Mouse (Mus musculus) urinary bladder, adult 2 months (tissue): ENCODE data around the gene Mylk4. TPM values are rescaled to one million over a fixed set of nuclear protein-coding genes. Genes with fewer than 3 reads are reported as not detected.

ENCODE experiments used
- DNase-seq: peaks from one replicate; pipeline ENCODE4 v3.0.0; 2022; ENCODE audit warnings: low spot score
- polyA plus RNA-seq: library from polyadenylated mRNA; depleted of rRNA; stranded (reverse); fragments of >200 nt; gene quantifications from 2 replicates; pipeline ENCODE4 v1.2.3, GENCODE M21; 2012; rRNA removed

Gene Mylk4
- polyA plus RNA-seq, result 0.01 and 0.04 TPM in 2 replicates

DNA sequence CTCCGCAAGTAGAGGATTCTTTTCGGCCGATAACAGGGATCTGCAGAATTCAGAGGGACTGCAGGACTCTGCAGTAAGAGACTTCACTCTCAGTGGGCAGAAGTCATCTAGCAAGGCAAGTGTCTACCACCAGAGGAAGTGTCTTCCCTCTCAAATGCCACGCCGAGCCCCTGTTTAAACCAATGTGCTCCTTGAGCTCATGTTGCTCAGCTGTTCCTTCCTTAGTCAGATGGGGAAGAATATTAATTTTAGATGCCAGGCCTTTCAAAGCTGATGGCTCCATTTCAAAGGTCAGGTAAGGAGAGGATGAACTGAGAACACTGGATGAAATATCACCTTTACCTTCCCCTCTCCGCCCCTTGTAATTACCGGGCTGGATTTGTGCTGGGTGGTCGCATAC lies at the start of gene Mylk4:
Gene Mylk4 (minus strand): TSS at position 139 of the 400 bp plus-strand sequence.
- no peak for DNase-seq

DNA sequence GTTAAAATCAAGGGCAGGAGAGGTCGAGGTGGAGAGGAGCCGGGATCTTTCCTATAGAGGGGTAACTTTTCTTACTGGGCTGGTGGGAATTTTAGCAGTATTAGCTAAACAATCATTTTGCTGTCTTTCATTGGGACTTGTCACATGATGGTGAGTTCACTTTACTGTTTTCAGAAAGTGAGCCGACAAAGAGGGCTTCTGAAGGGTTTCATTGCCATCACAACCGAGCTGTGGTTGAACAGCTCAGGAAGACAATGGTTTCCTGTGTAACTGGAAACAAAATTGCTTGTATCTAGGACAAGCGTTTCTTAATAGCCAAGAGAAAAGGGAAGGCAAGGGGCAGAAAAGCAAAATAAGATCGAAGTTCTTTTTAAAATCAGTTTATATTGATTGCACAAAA lies 49.5 kb upstream of the Mylk4 start:
- DNase-seq, result no peak

DNA sequence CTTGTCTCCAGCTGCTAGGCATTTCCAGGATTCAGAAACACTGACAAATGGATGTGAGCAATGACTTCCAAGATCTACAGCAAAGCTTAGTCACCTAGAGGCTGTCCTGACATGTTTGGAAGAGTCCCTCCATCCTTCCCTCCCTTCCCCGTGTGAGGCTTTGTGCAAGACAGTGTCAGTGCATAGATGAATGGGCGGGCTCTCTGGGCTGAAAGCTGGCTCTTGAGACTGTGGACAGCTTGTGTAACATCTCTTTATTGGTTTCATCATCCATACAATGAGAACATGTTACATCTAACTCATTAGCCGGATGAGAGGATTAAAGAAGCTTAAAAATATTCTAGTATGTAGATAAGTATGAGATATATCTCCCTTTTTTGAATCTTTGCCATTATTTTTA lies 49.0 kb upstream of the Mylk4 start:
- no peak for DNase-seq

DNA sequence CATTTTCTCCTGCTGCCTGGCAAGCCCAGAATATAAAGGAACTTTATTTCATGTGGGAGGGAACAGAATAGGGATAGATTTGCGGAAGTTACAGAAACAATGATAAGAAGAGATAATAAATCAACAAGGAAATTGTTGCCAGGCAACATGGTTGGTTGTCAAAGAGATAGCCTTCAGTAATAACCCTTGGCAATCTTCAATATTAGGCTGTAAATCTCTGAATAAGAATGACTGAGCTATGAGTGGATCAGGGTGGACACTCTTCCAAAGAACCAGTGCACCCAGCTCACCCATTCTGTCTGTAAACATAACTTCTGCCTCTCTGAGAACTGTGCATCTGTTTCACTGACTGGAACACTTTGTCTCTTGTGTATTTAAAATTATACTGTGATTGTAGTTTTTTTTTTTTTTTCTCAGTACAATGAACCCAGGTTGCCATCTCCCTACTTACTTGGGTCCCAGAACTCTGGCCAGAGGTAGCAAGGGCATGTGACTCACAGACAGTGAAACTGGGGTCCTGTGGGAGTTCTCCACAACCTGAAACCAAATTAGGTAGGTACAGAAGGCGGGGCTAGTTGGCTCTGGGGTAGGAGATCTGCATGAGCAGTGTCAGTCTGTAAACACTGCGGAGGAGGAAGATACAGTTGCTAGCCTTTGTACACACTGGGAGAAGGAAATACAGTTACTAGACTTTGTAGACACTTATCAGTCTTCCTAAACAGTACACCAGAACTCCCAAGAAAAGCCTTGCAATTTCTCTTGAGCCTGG lies 47.9 kb upstream of the Mylk4 start:
- no peak for DNase-seq

DNA sequence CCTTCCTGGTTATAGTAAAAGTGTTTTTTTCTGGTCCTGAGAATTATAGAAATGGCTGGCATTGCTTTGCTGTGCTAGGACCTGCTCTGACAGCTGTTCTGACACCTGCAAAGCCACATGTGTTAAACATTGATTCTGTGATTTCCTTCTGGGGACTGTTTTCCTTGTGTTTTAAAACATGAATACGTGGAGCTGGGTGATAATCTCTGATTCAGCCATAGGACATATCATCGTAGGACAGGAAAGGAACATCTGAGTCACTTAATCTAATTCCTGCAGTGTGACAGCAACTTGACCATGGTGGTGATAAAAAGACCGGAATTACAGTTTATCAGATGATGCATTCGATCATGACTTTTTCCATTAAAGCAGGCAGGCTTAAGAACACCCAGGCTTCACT lies 45.1 kb upstream of the Mylk4 start:
- DNase-seq, result no peak

DNA sequence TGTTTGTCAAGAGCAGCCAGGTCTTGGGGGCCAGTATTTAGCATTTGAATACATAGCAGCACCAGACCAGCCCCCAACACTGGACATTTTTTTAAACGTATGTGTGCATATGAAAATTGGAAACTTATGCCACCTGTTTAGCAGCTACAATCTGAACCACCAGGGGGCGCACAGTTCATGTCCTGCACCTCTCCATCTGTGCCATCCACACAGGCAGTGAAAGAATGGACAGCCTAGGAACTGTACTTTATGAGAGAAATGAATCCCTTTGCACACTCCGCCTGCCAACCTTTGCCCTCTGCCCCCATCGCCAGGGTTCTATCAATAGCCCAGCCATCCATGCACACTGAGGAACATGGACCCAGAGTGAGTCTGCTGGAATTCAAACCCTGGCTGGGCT lies 44.2 kb upstream of the Mylk4 start:
- DNase-seq, result no peak

DNA sequence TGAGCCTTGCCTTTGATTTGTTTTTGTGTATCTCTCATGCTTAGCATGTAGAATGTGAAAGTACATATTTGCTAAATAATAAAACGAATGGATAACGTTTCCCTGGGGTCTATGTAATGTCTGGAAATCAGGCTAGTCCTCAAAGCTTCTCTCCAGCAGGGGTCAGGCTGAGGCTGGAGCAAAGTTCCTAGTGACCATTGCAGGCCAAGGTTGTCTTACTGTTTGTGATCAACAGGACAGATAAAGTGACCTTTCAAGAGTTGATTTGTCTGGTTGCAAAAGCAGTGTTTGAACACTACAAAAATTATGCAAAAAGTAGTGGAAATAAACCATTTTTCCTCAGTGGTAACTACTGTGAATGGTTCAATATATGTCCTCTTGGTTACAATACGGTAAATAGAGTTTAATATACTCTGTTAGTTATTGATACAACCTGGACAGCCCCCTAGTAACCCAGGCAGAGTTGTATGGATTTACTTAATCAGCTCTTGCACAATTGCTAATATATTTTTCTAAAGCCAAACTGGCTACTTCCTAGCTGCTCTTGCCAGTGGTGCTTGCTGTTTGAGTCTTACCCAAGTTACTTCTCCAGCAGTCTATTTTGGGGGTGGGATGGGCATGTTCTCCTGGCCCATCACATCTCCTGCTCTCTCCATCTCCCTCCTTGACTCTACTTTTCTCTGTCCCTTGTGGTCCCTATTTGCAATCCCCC lies 43.5 kb upstream of the Mylk4 start:
- DNase-seq, result no peak

DNA sequence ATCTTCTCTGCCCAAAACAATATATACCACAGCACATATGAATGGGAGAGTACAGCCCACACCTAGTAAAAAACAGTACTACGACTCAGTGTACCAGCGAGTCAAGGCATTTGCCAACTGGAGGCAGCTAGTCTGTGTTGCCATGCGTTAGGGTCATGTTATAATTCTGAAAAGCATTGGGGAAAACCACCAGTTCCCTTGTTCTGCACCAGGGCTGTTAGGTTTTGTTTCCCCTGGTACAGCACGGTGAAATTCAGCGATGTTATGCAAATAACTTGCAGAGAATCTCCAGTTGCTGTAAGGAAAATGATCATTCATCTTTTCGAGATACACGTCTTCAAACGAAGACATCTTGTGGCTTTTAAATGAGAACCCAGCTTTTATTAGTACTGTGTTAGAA lies 41.8 kb upstream of the Mylk4 start:
- no peak for DNase-seq

DNA sequence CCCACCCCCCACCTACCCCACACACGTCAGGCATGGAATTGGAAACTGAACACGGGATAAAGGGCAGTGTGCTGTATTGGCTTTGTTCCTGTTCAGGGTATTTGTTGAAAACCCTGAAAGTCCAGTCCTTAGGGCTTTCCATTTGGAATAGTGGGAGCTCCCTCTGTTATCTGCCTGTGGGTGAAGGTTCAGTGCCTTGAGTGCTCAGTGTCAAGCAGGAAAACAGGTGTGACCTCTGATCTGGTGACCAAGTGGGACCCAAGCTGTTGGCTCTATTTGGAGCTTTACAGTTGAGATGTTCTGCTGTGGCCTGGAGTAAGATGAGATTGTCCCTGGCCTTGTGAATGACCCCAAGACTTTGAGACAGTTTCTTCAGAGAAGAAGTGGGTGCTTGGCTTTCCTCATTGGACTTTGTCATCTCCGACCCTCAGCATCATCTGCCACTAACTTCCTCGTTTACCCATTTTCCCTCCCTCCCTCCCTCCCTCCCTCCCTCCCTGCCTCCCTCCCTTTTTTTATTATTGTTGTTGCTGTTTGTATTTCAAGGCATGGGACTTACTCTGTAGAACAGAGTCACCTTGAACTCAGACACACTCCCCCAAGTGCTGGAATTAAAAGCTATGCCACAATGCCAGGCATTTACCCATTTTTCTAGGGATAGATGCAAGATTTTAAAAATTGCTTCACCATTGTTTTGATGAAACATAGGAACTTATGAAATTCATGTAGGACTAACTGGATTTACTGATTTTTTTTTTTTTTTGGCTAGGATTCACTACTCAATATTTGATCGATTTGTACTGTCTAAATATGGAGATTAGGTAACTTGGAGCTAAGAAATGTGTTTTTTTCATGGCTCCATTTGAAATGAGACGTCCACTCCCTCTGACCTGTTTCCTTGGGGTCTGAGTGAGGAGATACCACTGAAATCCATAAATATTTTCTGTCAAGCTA lies 40.9 kb upstream of the Mylk4 start:
- DNase-seq, result no peak

DNA sequence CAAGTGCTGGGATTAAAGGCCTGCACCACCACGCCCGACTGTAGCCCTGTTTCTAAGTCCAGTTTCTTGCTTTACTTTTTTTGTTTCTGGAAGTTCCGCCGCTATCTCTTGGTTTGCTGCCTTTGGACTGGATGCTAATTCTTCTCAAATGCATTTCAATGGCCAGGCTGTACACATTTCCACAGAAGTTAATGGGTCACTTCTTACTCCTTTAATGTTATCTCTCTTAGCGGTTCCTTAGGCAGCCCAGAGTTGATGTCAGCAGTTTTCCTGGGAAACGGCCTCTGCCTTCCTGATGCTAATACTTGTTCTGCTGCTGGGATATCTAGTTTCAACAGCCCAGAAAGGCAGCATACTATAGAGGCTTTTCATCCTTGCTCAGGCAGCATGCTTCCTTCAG lies 39.4 kb upstream of the Mylk4 start:
- DNase-seq, result no peak

DNA sequence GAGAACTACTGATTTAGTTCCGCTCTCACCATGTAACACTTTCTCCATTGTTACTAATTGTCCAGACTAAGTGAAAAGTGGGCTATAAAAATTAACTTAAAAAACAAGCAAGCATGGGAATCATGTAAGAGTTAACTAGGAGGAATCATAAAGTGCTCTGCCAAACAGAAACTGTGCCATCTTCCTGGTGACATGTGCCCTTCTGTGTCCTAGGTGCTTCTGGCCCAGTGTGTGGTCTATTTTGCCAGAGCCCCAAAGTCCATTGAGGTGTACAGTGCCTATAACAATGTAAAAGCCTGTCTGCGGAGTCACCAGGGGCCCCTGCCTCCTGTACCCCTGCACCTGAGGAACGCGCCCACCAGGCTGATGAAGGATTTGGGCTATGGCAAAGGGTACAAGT lies 37.9 kb upstream of the Mylk4 start:
- DNase-seq, result no peak

DNA sequence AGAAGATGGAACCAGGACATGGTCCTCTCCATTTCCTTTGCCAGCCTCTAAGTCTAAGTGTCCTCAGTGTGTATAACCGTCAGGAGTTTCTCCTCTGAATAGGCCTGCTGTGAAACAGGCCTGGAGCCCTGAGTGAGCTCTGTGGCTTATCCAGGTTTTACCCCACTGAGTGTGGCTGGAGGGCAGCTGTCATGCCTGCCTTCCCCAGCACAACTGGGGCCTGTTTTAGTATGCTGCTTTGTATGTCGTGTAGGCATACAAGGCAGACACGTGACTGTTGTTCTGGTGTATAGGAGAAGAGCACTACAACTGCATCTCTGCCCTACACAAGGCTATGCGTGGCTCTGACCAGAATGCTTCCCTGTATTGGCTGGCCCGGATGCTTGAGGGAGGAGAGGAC lies 36.2 kb upstream of the Mylk4 start:
- DNase-seq, result no peak

DNA sequence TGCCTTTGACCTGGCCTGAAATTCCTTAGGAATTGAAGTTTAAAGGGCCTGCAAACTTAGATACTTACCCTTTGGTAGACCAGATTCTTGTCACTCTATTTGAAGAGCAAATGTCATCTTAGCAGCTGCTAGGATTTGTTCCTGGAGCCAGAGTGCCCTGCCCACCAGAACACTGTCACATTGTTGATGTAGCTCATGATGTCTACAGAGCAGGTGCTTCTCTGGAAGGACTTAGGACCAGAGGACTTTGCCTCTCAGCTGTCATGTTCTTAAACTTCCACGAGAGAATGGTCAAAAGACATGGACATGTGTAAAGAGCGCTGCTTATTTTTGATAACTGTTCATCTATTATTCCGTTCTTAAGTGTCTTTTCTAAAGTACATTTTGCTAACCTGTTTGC lies 35.5 kb upstream of the Mylk4 start:
- DNase-seq, result no peak

DNA sequence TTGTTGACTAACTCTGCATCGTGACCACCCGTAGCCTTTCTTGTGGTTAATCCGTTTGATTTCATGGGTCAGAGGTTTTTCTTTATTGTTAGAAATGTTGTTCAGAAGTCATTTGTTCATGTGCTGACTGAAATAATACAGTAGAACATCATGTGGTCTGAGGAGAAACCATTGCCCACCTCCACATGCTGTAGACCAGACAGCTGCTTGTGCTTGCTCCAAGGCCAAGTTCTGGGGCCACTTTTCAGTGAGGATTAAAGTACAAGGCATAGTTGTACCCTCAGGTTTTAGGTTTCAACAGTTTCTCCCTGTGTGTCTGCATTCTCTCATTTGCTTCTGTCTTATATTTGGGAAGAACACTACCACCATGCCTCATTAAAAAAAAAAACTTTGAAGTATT lies 23.9 kb upstream of the Mylk4 start:
- DNase-seq, result no peak

DNA sequence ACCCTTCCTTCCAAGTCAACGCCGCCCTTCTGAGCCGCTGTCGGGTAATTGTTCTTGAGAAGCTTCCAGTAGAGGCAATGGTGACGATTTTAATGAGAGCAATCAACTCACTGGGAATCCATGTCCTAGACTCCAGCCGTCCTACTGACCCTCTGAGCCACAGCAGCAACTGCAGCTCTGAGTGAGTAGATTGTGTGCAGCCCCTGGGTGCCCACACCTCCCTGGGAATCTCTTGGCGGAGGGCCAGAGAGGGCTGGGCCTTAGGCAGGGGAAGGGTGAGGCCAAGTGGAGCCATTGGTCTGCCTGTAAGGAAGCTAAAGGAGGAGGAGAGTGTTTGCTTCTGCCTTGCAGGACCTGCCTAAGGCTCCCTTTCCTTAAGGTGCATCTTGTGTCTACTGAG lies 23.1 kb upstream of the Mylk4 start:
- DNase-seq, result no peak

DNA sequence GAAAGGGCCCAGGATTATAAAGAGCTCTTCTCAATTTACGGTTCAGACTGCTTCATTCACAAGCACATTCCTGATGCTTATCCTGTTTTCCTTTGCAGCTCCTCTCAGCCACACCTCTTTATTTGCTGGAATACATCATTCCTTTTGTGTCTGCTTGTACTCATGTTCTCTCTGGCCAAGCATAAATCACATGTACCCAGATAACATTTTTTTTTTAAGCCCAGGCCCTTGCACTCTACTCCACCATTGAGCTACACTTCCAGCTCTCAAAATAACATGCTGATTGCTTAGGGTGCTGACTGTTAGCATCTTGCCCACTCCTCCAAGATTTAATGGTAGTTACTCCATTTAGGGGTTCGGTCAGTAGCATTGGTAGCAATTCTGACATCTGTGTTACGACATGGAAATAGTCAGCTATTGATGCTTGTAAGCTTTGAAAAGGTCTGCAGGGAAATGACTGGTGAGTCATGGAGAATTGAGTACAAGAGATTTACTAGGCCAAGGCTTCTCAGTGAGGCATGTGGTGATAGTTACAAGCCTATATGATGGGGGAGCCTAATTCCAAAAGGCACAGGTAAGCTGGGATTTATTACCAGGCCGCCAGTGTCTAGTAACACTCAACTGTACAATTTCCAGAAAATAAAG lies 20.1 kb upstream of the Mylk4 start:
- DNase-seq, result no peak

DNA sequence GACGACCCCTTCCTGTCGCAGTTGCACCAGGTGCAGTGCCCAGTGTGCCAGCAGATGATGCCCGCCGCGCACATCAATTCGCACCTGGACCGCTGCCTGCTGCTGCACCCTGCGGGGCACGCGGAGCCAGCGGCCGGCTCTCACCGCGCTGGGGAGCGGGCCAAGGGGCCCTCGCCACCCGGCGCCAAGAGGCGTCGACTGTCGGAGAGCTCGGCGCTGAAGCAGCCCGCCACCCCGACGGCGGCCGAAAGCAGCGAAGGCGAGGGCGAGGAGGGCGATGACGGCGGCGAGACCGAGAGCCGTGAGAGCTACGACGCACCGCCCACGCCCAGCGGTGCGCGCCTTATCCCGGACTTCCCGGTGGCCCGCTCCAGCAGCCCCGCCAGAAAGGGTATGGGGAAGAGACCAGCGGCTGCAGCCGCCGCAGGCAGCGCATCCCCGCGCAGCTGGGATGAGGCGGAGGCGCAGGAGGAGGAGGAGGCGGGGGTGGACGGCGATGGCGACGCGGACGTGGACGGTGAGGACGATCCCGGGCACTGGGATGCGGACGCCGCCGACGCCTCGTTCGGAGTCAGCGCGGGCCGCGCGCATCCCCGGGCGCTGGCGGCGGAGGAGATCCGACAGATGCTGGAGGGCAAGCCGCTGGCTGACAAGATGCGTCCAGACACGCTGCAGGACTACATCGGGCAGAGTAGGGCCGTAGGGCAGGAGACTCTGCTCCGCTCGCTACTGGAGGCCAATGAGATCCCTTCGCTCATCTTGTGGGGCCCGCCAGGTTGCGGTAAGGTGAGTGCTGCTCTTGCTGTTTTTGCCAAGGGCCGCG lies 18.7 kb upstream of the Mylk4 start, which contains the start of gene D930007J09Rik:
Gene D930007J09Rik (minus strand): TSS at position 591 of the 823 bp plus-strand sequence.
- no peak for DNase-seq

DNA sequence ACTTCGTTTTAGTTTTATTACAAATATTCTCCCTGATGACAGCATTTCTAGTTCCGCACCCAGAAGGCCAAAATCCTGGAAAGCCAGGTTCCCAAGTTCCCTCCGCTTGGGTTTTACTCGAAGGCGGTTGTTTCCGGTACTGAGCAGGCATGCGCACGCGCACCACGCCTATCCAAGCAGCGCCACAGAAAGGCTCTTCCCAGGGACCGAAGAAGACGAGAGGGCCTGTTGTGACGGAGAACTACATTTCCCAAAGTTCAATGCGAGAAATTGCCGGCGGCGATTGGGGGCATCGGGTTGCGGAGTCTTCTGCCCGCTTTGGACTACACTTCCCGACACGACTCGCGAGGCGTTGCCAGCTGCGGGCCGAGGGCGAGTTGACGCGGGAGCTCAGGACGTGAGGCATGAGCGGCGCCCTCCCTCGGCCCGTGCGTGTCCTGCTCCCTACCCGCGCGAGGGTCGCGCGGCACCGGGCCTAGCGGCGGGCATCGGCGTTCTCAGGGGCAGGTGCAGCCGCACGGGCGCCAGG lies 18.0 kb upstream of the Mylk4 start, which contains the start of gene Wrnip1:
Gene Wrnip1 (plus strand): TSS at position 346 of the 529 bp plus-strand sequence.
- DNase-seq, result peak; percentile 87

DNA sequence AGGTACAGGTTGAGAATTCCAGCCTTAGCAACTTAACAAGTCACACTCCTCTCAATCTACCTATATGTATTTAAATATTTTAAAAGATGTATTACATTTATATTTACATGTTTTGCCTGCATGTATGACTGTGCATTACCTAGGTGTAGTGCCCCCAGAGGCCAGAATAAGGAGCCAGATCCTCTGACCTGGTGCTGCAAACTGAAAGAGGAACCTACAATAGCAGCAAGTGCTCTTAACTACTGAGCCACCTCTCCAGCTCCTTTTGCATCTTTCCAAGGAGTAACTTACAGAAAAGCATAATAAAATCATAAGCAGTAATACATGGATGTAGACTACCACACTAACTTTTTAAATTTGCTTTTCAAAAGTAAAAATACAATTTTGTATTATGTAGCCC lies 17.1 kb upstream of the Mylk4 start:
- DNase-seq, result no peak

DNA sequence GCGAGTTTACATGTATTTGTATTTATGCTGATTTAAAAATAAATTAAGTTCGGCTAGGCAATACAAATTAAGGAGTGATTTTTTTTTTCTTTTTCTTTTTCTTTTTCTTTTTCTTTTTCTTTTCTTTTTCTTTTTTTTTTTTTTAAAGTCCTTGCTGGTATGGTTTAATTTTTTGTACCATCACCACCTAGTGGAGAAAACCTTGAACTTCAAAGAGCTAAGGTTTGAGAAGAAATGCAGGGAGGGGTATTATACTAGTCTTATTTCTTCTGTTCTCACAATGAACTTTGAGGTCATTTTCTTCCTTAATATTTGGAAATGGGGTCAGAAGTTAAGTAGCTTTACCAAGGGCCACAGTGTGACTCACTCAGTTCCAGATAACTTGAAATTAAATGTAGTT lies 15.4 kb upstream of the Mylk4 start:
- no peak for DNase-seq
